Mouse (Mus musculus) bone marrow macrophage, adult 2 months (primary cell): ENCODE results near the gene Tob2.

Experiments used
- CTCF ChIP-seq: IDR thresholded peaks from 2 replicates; pipeline ENCODE4 v1.5.1; 2012; ENCODE audit warnings: low read depth, mild to moderate bottlenecking, low read length, moderate library complexity
- POLR2A ChIP-seq: IDR thresholded peaks from 2 replicates; pipeline ENCODE4 v1.6.1; 2012; ENCODE audit warnings: mild to moderate bottlenecking, low read depth, low read length, borderline replicate concordance

DNA sequence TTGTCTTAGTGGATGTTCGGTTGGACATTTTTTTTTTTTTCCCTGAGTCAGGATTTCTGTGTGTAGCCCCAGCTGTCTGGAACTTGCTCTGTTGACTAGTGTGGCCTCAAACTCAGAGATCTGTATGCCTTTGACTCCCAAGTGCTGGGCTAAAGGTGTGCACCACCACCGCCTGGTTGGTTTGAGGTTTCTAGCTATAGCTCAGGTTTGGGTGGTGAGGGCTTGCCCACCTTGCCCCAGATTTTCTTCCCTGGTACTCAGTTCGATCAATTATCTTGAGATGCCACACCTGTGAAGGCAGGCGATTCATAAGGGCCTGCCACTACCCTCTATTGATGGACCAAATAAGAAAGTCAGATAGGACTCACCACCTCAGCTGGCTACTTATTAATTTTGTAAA lies 11.4 kb downstream of the Tob2 start:
- TF ChIP-seq POLR2A, result no peak
- TF ChIP-seq CTCF, result no peak
